In genomic region chr9:75634226-75634625, GRCm38 (mm10) we compare ENCODE assay signal across 26 mouse cellular contexts. TPM values are rescaled to one million over a fixed set of nuclear protein-coding genes. Genes with fewer than 3 reads are reported as not detected.
DNase-seq lines count a peak whose midpoint lies in the region; ATAC-seq and TF ChIP-seq lines count a peak whose summit lies in the region.
"Had no signal": no experiment of that assay in that cellular context is flagged by ENCODE, and none has a peak within 500 bp of the region (broad histone marks: within the 10 kb centered on the region; RNA-seq: fewer than 3 reads in every experiment).

No protein-coding gene starts in this region.

- peaks cover 10% of the 10 kb centered on the region; the same call in 1 of the 2 replicates for H3K4me1 ChIP-seq in cerebellum, adult 2 months (ENCODE audit: control insufficient read depth, insufficient read depth, low read length)
- H3K4me1 ChIP-seq in intestine, embryonic 15.5 days (replicated peaks): no peaks in the 10 kb centered on the region; the same call in 1 of the 2 replicates
- no peaks in the 10 kb centered on the region for H3K4me1 ChIP-seq in intestine, postnatal 0 days (replicated peaks; ENCODE audit: control insufficient read depth, insufficient read depth, low read length)
- H3K4me1 ChIP-seq in midbrain, postnatal 0 days (ENCODE audit: insufficient read depth, low read length): no peaks in the 10 kb centered on the region
- no peaks in the 10 kb centered on the region for H3K4me1 ChIP-seq in midbrain, embryonic 14.5 days (ENCODE audit: control insufficient read depth, insufficient read depth, low read length)
- H3K4me1 ChIP-seq: forebrain, embryonic 13.5 days had no signal

- ATAC-seq in intestine, embryonic 15.5 days: 0 out of 2 replicates have a peak, but pooled peaks have one; percentile 6
- ATAC-seq in intestine, postnatal 0 days: no peak
- ATAC-seq in midbrain, postnatal 0 days (ENCODE audit: low FRiP score): no peak
- ATAC-seq in midbrain, embryonic 14.5 days (ENCODE audit: low FRiP score, low TSS enrichment): no peak
- ATAC-seq: forebrain, embryonic 13.5 days; forebrain, embryonic 16.5 days had no signal

- TF ChIP-seq POLR2A in cerebellum, adult 2 months (IDR thresholded peaks at IDR 0.05; ENCODE audit: borderline replicate concordance, insufficient read depth, low read length): no peak

- no peaks in the 10 kb centered on the region for H3K36me3 ChIP-seq in intestine, embryonic 15.5 days
- H3K36me3 ChIP-seq in intestine, postnatal 0 days (ENCODE audit: control insufficient read depth, insufficient read depth): no peaks in the 10 kb centered on the region
- H3K36me3 ChIP-seq in midbrain, postnatal 0 days (ENCODE audit: insufficient read depth, low read length): peaks cover 3% of the 10 kb centered on the region; the same call in 1 of the 2 replicates
- H3K36me3 ChIP-seq in midbrain, embryonic 14.5 days (ENCODE audit: control insufficient read depth, insufficient read depth, low read length): no peaks in the 10 kb centered on the region
- H3K36me3 ChIP-seq: forebrain, embryonic 10.5 days; G1E; heart, embryonic 12.5 days; heart, embryonic 15.5 days; hindbrain, embryonic 10.5 days had no signal

- no peak overlapping the region for H3K4me2 ChIP-seq in intestine, embryonic 15.5 days (replicated peaks)
- no peak overlapping the region for H3K4me2 ChIP-seq in intestine, postnatal 0 days (replicated peaks; ENCODE audit: low read depth)
- H3K4me2 ChIP-seq in midbrain, postnatal 0 days (ENCODE audit: low read depth, low read length, poor library complexity, severe bottlenecking): no peak overlapping the region
- no peak overlapping the region for H3K4me2 ChIP-seq in midbrain, embryonic 14.5 days (ENCODE audit: low read length)
- H3K4me2 ChIP-seq: forebrain, embryonic 13.5 days; heart, embryonic 12.5 days; heart, embryonic 15.5 days; hindbrain, embryonic 13.5 days had no signal

- no peak overlapping the region for H3K27ac ChIP-seq in cerebellum, adult 2 months (ENCODE audit: insufficient read depth, low read length)
- no peak overlapping the region for H3K27ac ChIP-seq in intestine, embryonic 15.5 days
- no peak overlapping the region for H3K27ac ChIP-seq in intestine, postnatal 0 days (ENCODE audit: low read depth, low read length)
- H3K27ac ChIP-seq in midbrain, postnatal 0 days (ENCODE audit: low read depth, low read length): no peak overlapping the region
- H3K27ac ChIP-seq in midbrain, embryonic 14.5 days (replicated peaks; ENCODE audit: low read depth, low read length): no peak overlapping the region
- H3K27ac ChIP-seq: forebrain, embryonic 10.5 days; forebrain, embryonic 13.5 days; heart, embryonic 15.5 days; hindbrain, embryonic 10.5 days; hindbrain, embryonic 13.5 days had no signal

- H3K9me3 ChIP-seq in intestine, embryonic 15.5 days: no peaks in the 10 kb centered on the region
- no peaks in the 10 kb centered on the region for H3K9me3 ChIP-seq in intestine, postnatal 0 days (ENCODE audit: control insufficient read depth)
- H3K9me3 ChIP-seq in midbrain, postnatal 0 days (ENCODE audit: low read length): no peaks in the 10 kb centered on the region
- H3K9me3 ChIP-seq in midbrain, embryonic 14.5 days (ENCODE audit: control insufficient read depth, low read length): no peaks in the 10 kb centered on the region
- H3K9me3 ChIP-seq: forebrain, embryonic 10.5 days; forebrain, embryonic 13.5 days; G1E; heart, embryonic 12.5 days; heart, embryonic 15.5 days; hindbrain, embryonic 10.5 days; hindbrain, embryonic 13.5 days had no signal

- H3K4me3 ChIP-seq in cerebellum, adult 2 months (replicated peaks; ENCODE audit: insufficient read depth, low read depth, low read length): no peak overlapping the region
- H3K4me3 ChIP-seq in intestine, embryonic 15.5 days (replicated peaks): no peak overlapping the region
- H3K4me3 ChIP-seq in intestine, postnatal 0 days (ENCODE audit: low read depth, low read length): no peak overlapping the region
- H3K4me3 ChIP-seq in midbrain, postnatal 0 days (ENCODE audit: low read depth, low read length): no peak overlapping the region
- H3K4me3 ChIP-seq in midbrain, embryonic 14.5 days (replicated peaks; ENCODE audit: low read depth, low read length): no peak overlapping the region
- H3K4me3 ChIP-seq: forebrain, embryonic 10.5 days; forebrain, embryonic 13.5 days; heart, embryonic 12.5 days; heart, embryonic 15.5 days; hindbrain, embryonic 10.5 days; hindbrain, embryonic 13.5 days had no signal

- no peaks in the 10 kb centered on the region for H3K27me3 ChIP-seq in cerebellum, adult 2 months (ENCODE audit: control insufficient read depth, insufficient read depth, low read length)
- no peaks in the 10 kb centered on the region for H3K27me3 ChIP-seq in intestine, embryonic 15.5 days (replicated peaks)
- H3K27me3 ChIP-seq in intestine, postnatal 0 days (replicated peaks; ENCODE audit: control insufficient read depth, insufficient read depth, low read length): no peaks in the 10 kb centered on the region
- no peaks in the 10 kb centered on the region for H3K27me3 ChIP-seq in midbrain, postnatal 0 days (ENCODE audit: insufficient read depth, low read length)
- no peaks in the 10 kb centered on the region for H3K27me3 ChIP-seq in midbrain, embryonic 14.5 days (ENCODE audit: control insufficient read depth, insufficient read depth, low read length)
- H3K27me3 ChIP-seq: CH12.LX; forebrain, embryonic 13.5 days; heart, embryonic 12.5 days; heart, embryonic 15.5 days; hindbrain, embryonic 13.5 days had no signal

- peak; percentile 32 to 46 for DNase-seq in cerebellum, postnatal 14 days
- DNase-seq in cerebellum, adult 2 months: no peak
- DNase-seq in midbrain, postnatal 0 days (ENCODE audit: low spot score): peak; percentile 33
- no peak for DNase-seq in midbrain, embryonic 14.5 days
- peak; percentile 59 for DNase-seq in brain, adult 2 months (ENCODE audit: low read depth, low spot score)
- DNase-seq: adrenal gland, adult 2 months; adrenal gland, postnatal 14 days; B cell, adult 2 months; cerebellum, adult 11-12 months; cerebellum, adult 9-10 months; gastrocnemius, postnatal 10 days; gastrocnemius, postnatal 36 days; heart, postnatal 10 days; heart, postnatal 36 days had no signal

- WGBS in cerebellum, adult 2 months: 31% methylated on average over 4 of the region's 4 CpGs
- WGBS in intestine, embryonic 15.5 days: 89% methylated on average over 4 of the region's 4 CpGs
- WGBS in intestine, postnatal 0 days: 90% methylated on average over 4 of the region's 4 CpGs
- 79% methylated on average over 4 of the region's 4 CpGs for WGBS in midbrain, postnatal 0 days
- 87% methylated on average over 4 of the region's 4 CpGs for WGBS in midbrain, embryonic 14.5 days

- no peak overlapping the region for H3K9ac ChIP-seq in intestine, embryonic 15.5 days
- H3K9ac ChIP-seq in intestine, postnatal 0 days (ENCODE audit: low read depth, low read length): no peak overlapping the region
- H3K9ac ChIP-seq in midbrain, postnatal 0 days (replicated peaks; ENCODE audit: low read length, poor library complexity, severe bottlenecking): no peak overlapping the region
- H3K9ac ChIP-seq in midbrain, embryonic 14.5 days (replicated peaks; ENCODE audit: low read length): no peak overlapping the region
- H3K9ac ChIP-seq: forebrain, embryonic 13.5 days; heart, embryonic 12.5 days; heart, embryonic 15.5 days; hindbrain, embryonic 13.5 days had no signal

- no peak for TF ChIP-seq CTCF in cerebellum, adult 2 months (IDR thresholded peaks at IDR 0.05; ENCODE audit: borderline replicate concordance, insufficient read depth, low read depth, low read length)
- TF ChIP-seq CTCF in intestine, postnatal 0 days (IDR thresholded peaks at IDR 0.05; ENCODE audit: low read depth): no peak
- no peak; the same call in 1 of the 2 replicates for TF ChIP-seq CTCF in midbrain, postnatal 0 days (IDR thresholded peaks at IDR 0.05)

RNA-seq across cellular contexts. Expression of gene Lysmd2, which starts 8.7 kb away (rescaled TPM):
- 115 and 120 TPM in 2 replicates for polyA plus RNA-seq in cerebellum, adult 2 months (2012; rRNA removed)
- 19.4 and 20.1 TPM in 2 replicates for polyA plus RNA-seq in intestine, embryonic 15.5 days (2015; fragmentation: Nextera tagmentation; extraction: Ambion mirVana)
- polyA plus RNA-seq in intestine, postnatal 0 days (2015; fragmentation: Nextera tagmentation; extraction: Ambion mirVana): 15.5 and 16.7 TPM in 2 replicates
- total RNA-seq in midbrain, postnatal 0 days (2014; rRNA removed): 29.2 and 32.4 TPM in 2 replicates
- polyA plus RNA-seq in midbrain, postnatal 0 days (2015; fragmentation: Nextera tagmentation; extraction: Ambion mirVana): 33.6 and 39.4 TPM in 2 replicates
- 29.0 and 34.3 TPM in 2 replicates for polyA plus RNA-seq in midbrain, embryonic 14.5 days (2014; fragmentation: Nextera tagmentation; extraction: Ambion mirVana)
- polyA plus RNA-seq: G1E had no signal

RNA-seq across cellular contexts. Expression of gene Tmod2, which starts 23.1 kb away (rescaled TPM):
- 86.2 and 86.7 TPM in 2 replicates for polyA plus RNA-seq in cerebellum, adult 2 months (2012; rRNA removed)
- 16.1 and 20.8 TPM in 2 replicates for polyA plus RNA-seq in intestine, embryonic 15.5 days (2015; fragmentation: Nextera tagmentation; extraction: Ambion mirVana)
- polyA plus RNA-seq in intestine, postnatal 0 days (2015; fragmentation: Nextera tagmentation; extraction: Ambion mirVana): 10.0 and 10.9 TPM in 2 replicates
- 168 and 210 TPM in 2 replicates for total RNA-seq in midbrain, postnatal 0 days (2014; rRNA removed)
- 379 and 434 TPM in 2 replicates for polyA plus RNA-seq in midbrain, postnatal 0 days (2015; fragmentation: Nextera tagmentation; extraction: Ambion mirVana)
- polyA plus RNA-seq in midbrain, embryonic 14.5 days (2014; fragmentation: Nextera tagmentation; extraction: Ambion mirVana): 244 and 248 TPM in 2 replicates
- total RNA-seq: granulocyte monocyte progenitor cell, adult 5-6 weeks had no signal
- polyA plus RNA-seq: G1E had no signal

RNA-seq across cellular contexts. Expression of gene Scg3, which starts 49.6 kb away (rescaled TPM):
- polyA plus RNA-seq in cerebellum, adult 2 months (2012; rRNA removed): 237 and 254 TPM in 2 replicates
- polyA plus RNA-seq in intestine, embryonic 15.5 days (2015; fragmentation: Nextera tagmentation; extraction: Ambion mirVana): 9.3 and 9.5 TPM in 2 replicates
- polyA plus RNA-seq in intestine, postnatal 0 days (2015; fragmentation: Nextera tagmentation; extraction: Ambion mirVana): 6.6 and 6.7 TPM in 2 replicates
- total RNA-seq in midbrain, postnatal 0 days (2014; rRNA removed): 115 and 126 TPM in 2 replicates
- polyA plus RNA-seq in midbrain, postnatal 0 days (2015; fragmentation: Nextera tagmentation; extraction: Ambion mirVana): 125 and 139 TPM in 2 replicates
- 122 and 125 TPM in 2 replicates for polyA plus RNA-seq in midbrain, embryonic 14.5 days (2014; fragmentation: Nextera tagmentation; extraction: Ambion mirVana)
- total RNA-seq: CH12.LX; granulocyte monocyte progenitor cell, adult 5-6 weeks had no signal
- polyA plus RNA-seq: G1E had no signal

Comparison
In these comparisons a context has a peak if more than half of its experiments do, and no peak if none do; other contexts are left out.
1. DNase-seq: peak in cerebellum, postnatal 14 days (2 of 2), midbrain, postnatal 0 days (single experiment) and brain, adult 2 months (single experiment); none in cerebellum, adult 2 months (0 of 2) and midbrain, embryonic 14.5 days (single experiment).
2. RNA of gene Scg3, which starts 49.6 kb away (polyA plus RNA-seq): 237 to 254 TPM in cerebellum, adult 2 months, 125 to 139 TPM in midbrain, postnatal 0 days and 122 to 125 TPM in midbrain, embryonic 14.5 days; 9.3 to 9.5 TPM in intestine, embryonic 15.5 days and 6.6 to 6.7 TPM in intestine, postnatal 0 days; every median in the first group is over 10 times any median in the second.